Mouse (Mus musculus) heart, adult 8-10 months (tissue): ENCODE results near the gene Ubqln4. TPM values are rescaled to one million over a fixed set of nuclear protein-coding genes. Genes with fewer than 3 reads are reported as not detected.
"Not testable (repeated sequence)": the region's sequence is repeated elsewhere in the genome, so short reads cannot be mapped to it uniquely, and the experiment has no call there.

Source experiments
- DNase-seq: peaks from one replicate; pipeline ENCODE4 v3.0.0; 2022; ENCODE audit warnings: low spot score
- total RNA-seq, 4 experiments: library from RNA; stranded (reverse); gene quantifications; 2 replicates each; pipeline ENCODE4 v1.2.4; 2022

The Ubqln4 gene
- total RNA-seq, 4 experiments from 2014 or later = 68.8 to 90.5 (median 77.6) TPM

- DNase-seq = no peak
Observed at GRCm38 (mm10) chr3:88566536-88567061, 13.0 kb downstream of the Ubqln4 start.

DNA sequence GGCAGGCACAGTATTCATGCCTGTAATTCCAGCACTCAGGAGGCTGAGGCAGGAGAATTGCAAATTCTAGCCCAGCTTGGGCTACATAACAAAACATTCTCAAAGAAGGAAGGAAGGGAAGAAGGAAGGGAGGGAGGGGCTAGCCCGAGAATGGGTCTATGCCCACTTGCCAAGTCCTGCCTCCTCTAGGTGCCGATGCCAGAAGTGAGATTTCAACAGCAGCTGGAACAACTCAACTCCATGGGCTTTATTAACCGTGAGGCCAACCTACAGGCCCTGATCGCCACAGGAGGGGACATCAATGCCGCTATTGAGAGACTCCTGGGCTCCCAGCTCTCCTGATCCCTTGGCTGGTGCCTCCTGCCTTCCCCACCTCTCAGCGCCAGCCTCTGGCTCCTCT, 14.3 kb downstream of the Ubqln4 start:
- DNase-seq = no peak

- no peak for DNase-seq
Observed at GRCm38 (mm10) chr3:88568615-88569014, 15.1 kb downstream of the Ubqln4 start.

- no peak for DNase-seq
Observed at GRCm38 (mm10) chr3:88569093-88569492, 15.5 kb downstream of the Ubqln4 start.

- DNase-seq = no peak
Observed at GRCm38 (mm10) chr3:88569694-88570093, 16.1 kb downstream of the Ubqln4 start.

DNA sequence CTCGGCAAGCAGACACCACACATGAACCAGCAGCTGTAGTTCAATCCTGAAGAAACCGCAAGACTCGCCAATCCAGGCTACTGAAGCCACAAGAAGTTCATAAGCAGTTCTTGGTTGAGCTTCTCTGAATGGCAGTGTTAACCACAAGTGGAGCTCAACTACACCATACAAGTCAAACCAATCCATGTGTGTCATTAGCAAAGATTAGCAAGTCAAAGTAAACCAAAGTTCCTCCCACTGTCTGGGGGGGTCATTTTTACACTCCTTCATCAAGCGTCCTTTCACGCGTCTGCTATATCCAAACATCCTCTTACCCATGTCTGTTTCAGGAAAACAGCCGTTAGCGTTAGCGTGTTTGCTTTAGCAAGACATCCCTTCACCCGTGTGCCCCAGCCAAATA, 16.8 kb downstream of the Ubqln4 start:
- no peak for DNase-seq

- DNase-seq = no peak
Observed at GRCm38 (mm10) chr3:88571856-88572255, 18.3 kb downstream of the Ubqln4 start.

DNA sequence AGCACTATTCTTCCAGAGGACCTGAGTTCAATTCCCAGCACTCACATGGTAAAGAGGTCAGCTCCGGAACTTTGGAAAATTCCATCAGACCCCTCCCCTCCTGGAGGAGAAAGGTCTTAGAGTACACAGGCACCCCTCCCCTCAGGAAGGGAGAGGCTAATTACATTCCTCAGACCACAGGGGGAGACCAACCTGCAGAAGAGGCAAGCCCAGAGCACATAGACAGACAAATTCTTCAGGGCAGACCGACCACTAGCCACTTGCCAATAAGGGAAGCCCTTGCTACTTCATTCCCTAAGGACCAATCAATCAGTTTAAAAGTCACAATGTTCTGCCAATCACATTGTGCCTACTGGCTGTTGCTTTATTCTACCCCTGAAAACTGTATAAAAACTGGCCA, 19.3 kb downstream of the Ubqln4 start:
- no peak for DNase-seq

DNA sequence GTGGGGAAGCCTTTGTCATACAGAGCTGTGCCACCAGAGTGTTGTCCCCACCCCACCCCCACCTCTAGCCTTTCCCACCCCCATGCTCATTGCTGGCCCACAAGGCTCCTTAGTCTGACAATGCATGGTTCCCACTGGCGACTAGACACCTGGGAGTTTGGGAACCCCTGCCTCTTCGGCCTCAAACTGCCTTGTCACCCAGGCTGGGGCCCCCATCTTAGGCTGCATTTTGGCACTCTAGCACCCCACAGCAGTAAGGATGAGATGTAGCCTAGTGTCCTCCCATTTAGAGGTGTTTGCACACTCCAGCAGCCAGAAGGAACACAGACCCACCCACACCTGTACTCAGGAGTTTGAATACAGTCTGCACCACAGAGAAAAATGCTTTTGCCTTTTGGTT, 20.3 kb downstream of the Ubqln4 start:
- no peak for DNase-seq

DNA sequence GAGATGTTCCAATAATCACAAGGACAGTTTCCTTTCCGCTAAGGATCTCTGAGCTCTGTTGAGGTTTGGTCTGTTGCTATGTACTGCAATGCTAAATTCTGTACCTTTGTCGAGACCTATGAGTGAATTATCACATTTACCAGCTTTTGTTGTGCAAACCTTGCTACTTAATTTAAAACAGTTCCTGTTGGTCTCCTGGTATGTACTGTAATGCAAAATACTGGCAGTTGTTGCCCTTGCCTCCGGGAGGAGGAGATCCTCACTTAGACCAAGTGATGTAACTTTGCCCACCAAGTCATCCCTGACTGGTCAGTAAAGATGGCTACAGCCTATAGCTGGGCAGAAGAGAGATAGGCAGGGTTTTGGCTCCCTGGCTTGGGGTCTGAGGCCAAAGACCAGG, 22.0 kb downstream of the Ubqln4 start, which contains the start of gene Ssr2:
Gene Ssr2, plus strand, starts transcription at position 337 of the 400 bp plus-strand sequence.
- no peak for DNase-seq

GRCm38 (mm10) chr3:88577846-88578245, 24.3 kb downstream of the Ubqln4 start:
- not testable (repeated sequence) for DNase-seq

- no peak for DNase-seq
Observed at GRCm38 (mm10) chr3:88578498-88579424, 25.2 kb downstream of the Ubqln4 start.

DNA sequence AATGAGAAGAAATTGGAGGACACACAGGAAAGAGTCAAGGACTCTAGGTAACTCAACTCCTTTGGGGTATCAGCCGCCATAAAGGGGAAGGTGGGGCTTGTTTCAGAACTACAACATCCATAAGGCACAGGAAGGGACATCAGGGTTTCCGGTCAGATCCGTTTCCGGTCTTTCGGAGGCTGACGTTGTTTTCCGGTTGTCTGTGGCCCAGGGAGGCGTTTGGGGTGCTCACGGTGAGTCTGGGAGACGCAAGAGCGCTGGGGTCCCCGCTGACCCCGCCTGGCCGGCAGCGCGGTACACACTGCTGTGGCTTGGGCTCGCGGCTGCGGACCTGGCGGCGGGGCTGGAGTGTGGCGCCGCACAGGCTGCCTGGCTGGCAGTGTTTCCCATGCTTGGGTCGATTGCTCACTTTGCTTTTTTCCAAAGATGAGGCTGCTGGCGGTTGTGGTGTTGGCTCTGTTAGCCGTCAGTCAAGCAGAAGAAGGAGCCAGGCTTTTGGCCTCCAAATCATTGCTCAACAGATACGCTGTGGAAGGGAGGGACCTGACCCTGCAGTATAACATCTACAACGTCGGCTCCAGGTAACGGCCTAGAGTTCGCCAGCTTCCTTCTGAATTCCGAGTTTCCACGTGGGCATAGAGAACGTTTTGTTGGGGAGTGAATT, 26.0 kb downstream of the Ubqln4 start:
- DNase-seq = peak; percentile 87

DNA sequence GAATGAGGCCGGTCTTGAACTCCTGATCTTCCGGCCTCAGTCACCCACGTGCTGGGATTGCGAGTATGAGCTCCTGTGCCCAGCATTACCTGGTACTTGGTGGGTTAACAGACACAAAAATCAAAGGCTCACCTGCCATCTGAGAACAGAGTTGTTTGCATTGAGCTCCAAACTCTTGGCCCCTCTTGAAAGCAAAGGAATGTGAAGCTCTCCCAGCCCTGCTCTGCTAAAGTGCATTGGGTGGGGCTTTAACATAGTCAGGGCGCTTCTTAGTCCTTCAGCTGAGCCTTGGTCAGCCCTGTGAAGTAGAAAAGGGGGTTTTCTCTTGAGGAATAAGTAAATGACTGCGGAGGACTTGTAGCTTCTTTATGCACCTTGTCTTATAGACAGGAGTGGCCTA, 32.2 kb downstream of the Ubqln4 start:
- DNase-seq = no peak

DNA sequence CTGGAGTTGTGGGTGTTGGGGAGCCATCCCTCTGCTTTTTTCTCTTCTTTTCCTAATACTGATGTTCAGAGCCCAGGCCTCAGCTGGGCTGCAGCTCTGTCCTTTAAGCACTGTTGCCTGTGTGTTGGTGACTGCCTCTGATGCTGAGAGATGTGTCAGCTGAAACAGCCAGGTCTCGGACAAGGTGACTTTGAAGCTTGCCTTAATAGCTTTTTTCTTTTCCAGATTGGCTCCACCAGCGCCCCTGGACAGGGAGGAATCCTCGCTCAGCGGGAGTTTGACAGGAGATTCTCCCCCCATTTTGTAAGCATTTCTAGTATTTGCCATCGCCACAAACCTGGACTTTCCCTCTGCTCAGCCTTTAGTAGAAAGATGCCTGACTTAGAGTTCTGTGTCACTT, 33.1 kb downstream of the Ubqln4 start:
- DNase-seq = no peak

DNA sequence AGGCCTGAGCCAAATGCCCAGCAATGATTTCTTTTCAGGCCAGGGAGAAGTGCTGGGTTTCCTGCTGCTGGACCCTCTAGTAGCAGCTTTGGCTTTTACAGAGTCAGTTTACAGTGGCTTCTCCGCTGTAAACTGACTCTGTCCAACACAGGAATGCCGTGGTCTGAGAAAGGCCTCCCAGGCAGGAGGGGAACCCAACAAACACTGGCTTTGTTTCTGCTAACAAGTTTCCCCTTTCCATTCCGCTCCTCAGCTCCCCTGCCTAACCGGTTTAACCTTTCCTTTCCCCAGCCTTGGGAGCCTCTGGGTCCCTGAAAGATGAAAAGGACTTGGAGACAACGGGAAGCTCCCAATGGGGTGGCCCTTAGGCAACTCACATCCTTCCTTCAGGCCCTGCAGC, 36.7 kb downstream of the Ubqln4 start:
- DNase-seq = no peak

GRCm38 (mm10) chr3:88591044-88591443, 37.5 kb downstream of the Ubqln4 start:
- no peak for DNase-seq

- peak; percentile 78 for DNase-seq
Observed at GRCm38 (mm10) chr3:88591950-88592731, 38.6 kb downstream of the Ubqln4 start.

- no peak for DNase-seq
Observed at GRCm38 (mm10) chr3:88592942-88593576, 39.5 kb downstream of the Ubqln4 start.

- DNase-seq = no peak
Observed at GRCm38 (mm10) chr3:88593893-88594580, 40.5 kb downstream of the Ubqln4 start.

DNA sequence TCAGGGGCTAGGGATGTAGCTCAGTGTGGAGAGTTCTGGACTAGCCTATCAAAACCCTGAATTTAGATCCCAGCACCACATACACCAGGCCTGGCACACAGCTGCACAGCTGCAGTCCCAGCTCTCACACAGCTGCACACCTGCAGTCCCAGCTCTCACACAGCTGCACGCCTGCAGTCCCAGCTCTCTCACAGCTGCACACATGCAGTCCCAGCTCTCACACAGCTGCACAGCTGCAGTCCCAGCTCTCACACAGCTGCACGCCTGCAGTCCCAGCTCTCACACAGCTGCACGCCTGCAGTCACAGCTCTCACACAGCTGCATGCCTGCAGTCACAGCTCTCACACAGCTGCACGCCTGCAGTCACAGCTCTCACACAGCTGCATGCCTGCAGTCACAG, 43.0 kb downstream of the Ubqln4 start:
- not testable (repeated sequence) for DNase-seq
